Mouse (Mus musculus) heart, adult 2 months (tissue): ENCODE results near the gene Spred2.

Experiments used
- CTCF ChIP-seq: fragments of 200-600 bp; IDR thresholded peaks from 2 replicates; pipeline ENCODE4 v1.8.1; 2022; ENCODE audit warnings: antibody characterized with exemption, mild to moderate bottlenecking, moderate library complexity
- EP300 ChIP-seq: fragments of 200-500 bp; IDR thresholded peaks from 2 replicates; pipeline ENCODE4 v1.6.1; 2011; ENCODE audit warnings: low read depth, low read length, control low read depth; ENCODE audit not compliant: insufficient read depth
- POLR2A ChIP-seq: fragments of 200-500 bp; IDR thresholded peaks from 2 replicates; pipeline ENCODE4 v1.6.1; 2011; ENCODE audit warnings: mild to moderate bottlenecking, low read depth, low read length, control low read depth; ENCODE audit not compliant: insufficient read depth

- TF ChIP-seq EP300 (no peak), CTCF (no peak), POLR2A (no peak)
Measured at GRCm38 (mm10) chr11:19875964-19876363, 48.2 kb upstream of the Spred2 start.
